ENCODE assay signal across 11 mouse cellular contexts in the genomic region with DNA sequence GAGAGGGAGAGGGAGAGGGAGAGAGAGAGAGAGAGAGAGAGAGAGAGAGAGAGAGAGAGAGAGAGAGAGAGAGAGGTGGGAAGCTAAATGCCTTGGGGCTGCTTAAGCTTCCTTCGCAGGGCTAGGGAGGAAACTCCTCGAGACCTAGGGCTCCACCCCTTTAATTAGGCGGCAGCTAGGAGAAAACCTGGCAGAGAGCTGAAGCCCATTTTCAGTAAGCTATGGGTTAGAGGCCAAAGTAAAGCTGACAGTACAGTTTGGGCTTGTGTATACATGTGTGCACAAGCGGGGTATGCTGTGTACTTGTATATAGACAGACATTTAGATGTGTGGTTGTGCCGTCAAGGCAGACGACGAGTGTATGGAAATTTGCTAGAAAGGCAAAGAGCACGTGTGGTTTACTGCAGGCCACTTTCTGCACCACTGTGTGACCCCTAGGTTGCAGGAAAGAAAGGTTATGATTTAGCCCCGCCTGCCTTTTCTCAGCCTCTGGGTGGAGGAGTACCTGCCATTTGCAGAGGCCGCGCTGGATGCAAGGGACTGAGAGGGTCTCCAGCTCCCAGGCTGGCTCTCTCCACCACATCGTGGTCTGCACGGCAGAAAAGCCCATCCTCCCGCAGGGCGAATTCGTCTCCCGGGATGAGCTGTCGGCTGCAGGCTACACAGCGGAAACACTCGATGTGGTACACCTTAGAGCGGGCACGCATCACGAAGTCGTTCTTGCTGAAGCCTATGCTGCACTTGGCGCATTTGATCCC. TPM values are rescaled to one million over a fixed set of nuclear protein-coding genes. Genes with fewer than 3 reads are reported as not detected.
A peak's percentile ranks its signal among the peaks of the same experiment; 100 is the strongest.
DNase-seq lines count a peak whose midpoint lies in the region; ATAC-seq and TF ChIP-seq lines count a peak whose summit lies in the region.
"Had no signal": no experiment of that assay in that cellular context is flagged by ENCODE, and none has a peak within 500 bp of the region (broad histone marks: within the 10 kb centered on the region; RNA-seq: fewer than 3 reads in every experiment).

No protein-coding gene starts in this region.

- no peak for TF ChIP-seq EP300 in lung, postnatal 0 days (IDR thresholded peaks at IDR 0.05)

- DNase-seq in lung, postnatal 0 days (ENCODE audit: low spot score), result no peak
- DNase-seq in embryonic facial prominence, embryonic 14.5 days (ENCODE audit: low spot score), result peak; percentile 76
- no peak for DNase-seq in T-cell, adult 2 months (ENCODE audit: low spot score)
- no peak for DNase-seq in cerebellum, adult 11-12 months
- DNase-seq: heart, adult 2 months had no signal

- no peaks in the 10 kb centered on the region for H3K9me3 ChIP-seq in lung, embryonic 16.5 days (ENCODE audit: control insufficient read depth, low read length)
- H3K9me3 ChIP-seq in lung, postnatal 0 days (ENCODE audit: low read length), result no peaks in the 10 kb centered on the region
- no peaks in the 10 kb centered on the region for H3K9me3 ChIP-seq in embryonic facial prominence, embryonic 14.5 days (ENCODE audit: control insufficient read depth, low read length)
- no peaks in the 10 kb centered on the region for H3K9me3 ChIP-seq in limb, embryonic 12.5 days
- no peaks in the 10 kb centered on the region for H3K9me3 ChIP-seq in stomach, embryonic 15.5 days
- H3K9me3 ChIP-seq: liver, embryonic 12.5 days had no signal

- WGBS in lung, embryonic 16.5 days, result 9% methylated on average over 25 of the region's 25 CpGs
- 5% methylated on average over 25 of the region's 25 CpGs for WGBS in lung, postnatal 0 days
- 5% methylated on average over 25 of the region's 25 CpGs for WGBS in embryonic facial prominence, embryonic 14.5 days
- 1% methylated on average over 25 of the region's 25 CpGs for WGBS in limb, embryonic 12.5 days
- 9% methylated on average over 25 of the region's 25 CpGs for WGBS in stomach, embryonic 15.5 days

- no peak for TF ChIP-seq CTCF in lung, postnatal 0 days (IDR thresholded peaks at IDR 0.05)

- peaks cover 4% of the 10 kb centered on the region; the same call in 1 of the 2 replicates for H3K4me1 ChIP-seq in lung, embryonic 16.5 days (replicated peaks; ENCODE audit: control insufficient read depth, insufficient read depth, low read length)
- H3K4me1 ChIP-seq in lung, postnatal 0 days (ENCODE audit: insufficient read depth, low read depth, low read length), result no peaks in the 10 kb centered on the region
- no peaks in the 10 kb centered on the region for H3K4me1 ChIP-seq in embryonic facial prominence, embryonic 14.5 days (ENCODE audit: control insufficient read depth, insufficient read depth, low read length)
- peaks cover 24% of the 10 kb centered on the region for H3K4me1 ChIP-seq in limb, embryonic 12.5 days (replicated peaks)
- no peaks in the 10 kb centered on the region; the same call in none of the 2 replicates for H3K4me1 ChIP-seq in stomach, embryonic 15.5 days

- peaks cover 77% of the 10 kb centered on the region for H3K27me3 ChIP-seq in lung, embryonic 16.5 days (ENCODE audit: control insufficient read depth, insufficient read depth, low read depth, low read length)
- peaks cover 63% of the 10 kb centered on the region for H3K27me3 ChIP-seq in lung, postnatal 0 days (replicated peaks; ENCODE audit: insufficient read depth, low read length)
- H3K27me3 ChIP-seq in embryonic facial prominence, embryonic 14.5 days (replicated peaks; ENCODE audit: control insufficient read depth, insufficient read depth, low read length), result peaks cover 93% of the 10 kb centered on the region
- peaks cover 88% of the 10 kb centered on the region for H3K27me3 ChIP-seq in limb, embryonic 12.5 days
- peaks cover 45% of the 10 kb centered on the region for H3K27me3 ChIP-seq in stomach, embryonic 15.5 days (replicated peaks)

- no peak for ATAC-seq in lung, embryonic 16.5 days (ENCODE audit: low read depth)
- no peak for ATAC-seq in lung, postnatal 0 days
- peak; percentile 56; the same call in 1 of the 2 replicates for ATAC-seq in embryonic facial prominence, embryonic 14.5 days (ENCODE audit: low read depth)
- ATAC-seq in limb, embryonic 12.5 days (ENCODE audit: insufficient number of reproducible peaks, insufficient read depth, low FRiP score, low TSS enrichment, low read depth), result no peak
- ATAC-seq in stomach, embryonic 15.5 days (ENCODE audit: insufficient read depth, low FRiP score, low read depth), result no peak
- ATAC-seq: liver, embryonic 12.5 days had no signal

- no peaks in the 10 kb centered on the region for H3K36me3 ChIP-seq in lung, embryonic 16.5 days (ENCODE audit: control insufficient read depth, insufficient read depth, low read length)
- H3K36me3 ChIP-seq in lung, postnatal 0 days (ENCODE audit: insufficient read depth, low read length), result no peaks in the 10 kb centered on the region
- H3K36me3 ChIP-seq in embryonic facial prominence, embryonic 14.5 days (ENCODE audit: control insufficient read depth, insufficient read depth, low read length), result no peaks in the 10 kb centered on the region
- no peaks in the 10 kb centered on the region for H3K36me3 ChIP-seq in limb, embryonic 12.5 days
- H3K36me3 ChIP-seq in stomach, embryonic 15.5 days, result no peaks in the 10 kb centered on the region
- H3K36me3 ChIP-seq: liver, embryonic 12.5 days had no signal

- H3K4me3 ChIP-seq in lung, embryonic 16.5 days (ENCODE audit: low read length), result no peak overlapping the region
- H3K4me3 ChIP-seq in lung, postnatal 0 days (ENCODE audit: low read depth, low read length), result no peak overlapping the region
- peak overlapping the region; percentile 10; the same call in 1 of the 2 replicates for H3K4me3 ChIP-seq in embryonic facial prominence, embryonic 14.5 days (ENCODE audit: low read depth, low read length)
- H3K4me3 ChIP-seq in limb, embryonic 12.5 days (replicated peaks), result peak overlapping the region; percentile 25
- H3K4me3 ChIP-seq in stomach, embryonic 15.5 days (replicated peaks), result peak overlapping the region; percentile 29
- H3K4me3 ChIP-seq: heart, adult 2 months; liver, embryonic 12.5 days; myocyte had no signal

- H3K9ac ChIP-seq in lung, embryonic 16.5 days (ENCODE audit: low read length), result no peak overlapping the region
- H3K9ac ChIP-seq in lung, postnatal 0 days (replicated peaks; ENCODE audit: low read depth), result no peak overlapping the region
- no peak overlapping the region for H3K9ac ChIP-seq in embryonic facial prominence, embryonic 14.5 days (ENCODE audit: low read depth, low read length)
- H3K9ac ChIP-seq in limb, embryonic 12.5 days (replicated peaks), result peak overlapping the region; percentile 5; the same call in 1 of the 2 replicates
- H3K9ac ChIP-seq in stomach, embryonic 15.5 days, result no peak overlapping the region
- H3K9ac ChIP-seq: liver, embryonic 12.5 days had no signal

- H3K4me2 ChIP-seq in lung, embryonic 16.5 days (ENCODE audit: low read depth, low read length), result 0 out of 2 replicates have a peak overlapping the region, but pooled peaks have one; percentile 14
- H3K4me2 ChIP-seq in lung, postnatal 0 days (replicated peaks; ENCODE audit: low read depth, low read length), result no peak overlapping the region
- peak overlapping the region; percentile 32 for H3K4me2 ChIP-seq in embryonic facial prominence, embryonic 14.5 days (ENCODE audit: low read depth, low read length)
- H3K4me2 ChIP-seq in limb, embryonic 12.5 days, result peak overlapping the region; percentile 48
- H3K4me2 ChIP-seq in stomach, embryonic 15.5 days, result peak overlapping the region; percentile 46
- H3K4me2 ChIP-seq: liver, embryonic 12.5 days had no signal

- no peak overlapping the region for H3K27ac ChIP-seq in lung, embryonic 16.5 days (ENCODE audit: low read length)
- no peak overlapping the region for H3K27ac ChIP-seq in lung, postnatal 0 days (ENCODE audit: low read length)
- H3K27ac ChIP-seq in embryonic facial prominence, embryonic 14.5 days (replicated peaks; ENCODE audit: low read depth, low read length), result no peak overlapping the region
- no peak overlapping the region for H3K27ac ChIP-seq in limb, embryonic 12.5 days
- peak overlapping the region; percentile 32; the same call in 1 of the 2 replicates for H3K27ac ChIP-seq in stomach, embryonic 15.5 days
- H3K27ac ChIP-seq: heart, adult 2 months; kidney, postnatal 0 days; liver, embryonic 12.5 days had no signal

RNA-seq across cellular contexts. Expression of a gene that starts 4.6 kb away (rescaled TPM):
- 2.0 and 3.2 TPM in 2 replicates for polyA plus RNA-seq in lung, embryonic 16.5 days (2015; fragmentation: Nextera tagmentation; extraction: Ambion mirVana)
- 0.29 and 0.57 TPM in 2 replicates for polyA plus RNA-seq in lung, postnatal 0 days (2015; fragmentation: Nextera tagmentation; extraction: Ambion mirVana)
- 24.0 and 25.9 TPM in 2 replicates for polyA plus RNA-seq in embryonic facial prominence, embryonic 14.5 days (2014; fragmentation: Nextera tagmentation; extraction: Ambion mirVana)
- 8.9 and 16.7 TPM in 2 replicates for polyA plus RNA-seq in limb, embryonic 12.5 days (2016; fragmentation: Nextera tagmentation; extraction: Ambion mirVana)
- polyA plus RNA-seq in stomach, embryonic 15.5 days (2015; fragmentation: Nextera tagmentation; extraction: Ambion mirVana), result 29.7 and 42.1 TPM in 2 replicates

Comparison
In these comparisons a context has a peak if more than half of its experiments do, and no peak if none do; other contexts are left out.
1. H3K4me3 ChIP-seq: peak in embryonic facial prominence, embryonic 14.5 days (single experiment), limb, embryonic 12.5 days (single experiment) and stomach, embryonic 15.5 days (single experiment); none in lung, embryonic 16.5 days (single experiment) and lung, postnatal 0 days (single experiment).